Mouse (Mus musculus) heart, embryonic 16.5 days (tissue): Measurements from ENCODE around the gene Ncoa5. TPM values are rescaled to one million over a fixed set of nuclear protein-coding genes. Genes with fewer than 3 reads are reported as not detected.

Experiments used
- ATAC-seq: fragments of 200-750 bp; cut with Nextera tagmentation; replicated peaks from 2 replicates; pipeline ENCODE4 v1.8.0; 2017; ENCODE audit warnings: moderate number of reproducible peaks; ENCODE audit not compliant: insufficient read depth, low FRiP score; ENCODE audit errors: extremely low read depth
- H3K27ac ChIP-seq: fragments of 300-500 bp; sonication (generic); 2 replicates; pipeline ENCODE4 v1.5.1; 2014; ENCODE audit warnings: mild to moderate bottlenecking, low read length, control low read depth, moderate library complexity
- H3K27me3 ChIP-seq: fragments of 300-500 bp; sonication (generic); 2 replicates; pipeline ENCODE4 v1.6.1; 2014; ENCODE audit warnings: low read length, mixed read lengths; ENCODE audit not compliant: control insufficient read depth, insufficient read depth
- H3K36me3 ChIP-seq: fragments of 300-500 bp; sonication (generic); 2 replicates; pipeline ENCODE4 v1.6.1; 2014; ENCODE audit not compliant: control insufficient read depth, insufficient read depth
- H3K4me1 ChIP-seq: fragments of 300-500 bp; sonication (generic); 2 replicates; pipeline ENCODE4 v1.6.1; 2014; ENCODE audit warnings: low read length, mixed read lengths; ENCODE audit not compliant: control insufficient read depth, insufficient read depth
- H3K4me2 ChIP-seq: fragments of 300-500 bp; sonication (generic); 2 replicates; pipeline ENCODE4 v1.6.1; 2014; ENCODE audit warnings: low read depth, mild to moderate bottlenecking, control low read depth, low read length
- H3K4me3 ChIP-seq: fragments of 300-500 bp; sonication (generic); 2 replicates; pipeline ENCODE4 v1.5.1; 2014; ENCODE audit warnings: mild to moderate bottlenecking, control low read depth, low read length
- H3K9ac ChIP-seq: fragments of 300-500 bp; sonication (generic); 2 replicates; pipeline ENCODE4 v1.6.1; 2014; ENCODE audit warnings: low read length, control low read depth
- H3K9me3 ChIP-seq: fragments of 300-500 bp; sonication (generic); replicated peaks from 2 replicates; pipeline ENCODE4 v1.6.1; 2016; ENCODE audit warnings: low read length; ENCODE audit not compliant: control insufficient read depth
- WGBS: fragments of 180-500 bp; shearing (Covaris S2); extraction: QIAGEN DNeasy Blood & Tissue Kit; methylation state at CpG from one replicate; pipeline ENCODE4 v1.1.7; 2014; 5-methylcytosine and 5-hydroxymethylcytosine counted together
- polyA plus RNA-seq: library from polyadenylated mRNA; unstranded; fragments of >200 nt; fragmentation: Nextera tagmentation; extraction: Ambion mirVana; gene quantifications from 2 replicates; pipeline ENCODE4 v1.2.1, GENCODE M21; 2015

Ncoa5 gene
- polyA plus RNA-seq, 1 experiment from 2014 or later: 42.5 TPM

- no peak overlapping the region for H3K4me2 ChIP-seq
- WGBS: 58% methylated on average over 3 of the region's 3 CpGs
Measured at GRCm38 (mm10) chr2:165032533-165032932, 2.1 kb downstream of the Ncoa5 start.

GRCm38 (mm10) chr2:165027163-165027562 is 7.5 kb downstream of the Ncoa5 start:
- 77% methylated on average over 1 of the region's 1 CpGs for WGBS
- Histone ChIP-seq H3K4me3 (no peak overlapping the region), H3K9me3 (no peaks in the 10 kb centered on the region), H3K4me2 (no peak overlapping the region), H3K9ac (no peak overlapping the region), H3K27me3 (no peaks in the 10 kb centered on the region), H3K36me3 (peaks cover 7% of the 10 kb centered on the region), H3K4me1 (peaks cover 6% of the 10 kb centered on the region; the same call in 1 of the 2 replicates), H3K27ac (no peak overlapping the region)
- ATAC-seq: no peak

More at GRCm38 (mm10) chr2:165032533-165032932, 2.1 kb downstream of the Ncoa5 start:
- Histone ChIP-seq H3K36me3 (no peaks in the 10 kb centered on the region), H3K9ac (no peak overlapping the region), H3K27me3 (no peaks in the 10 kb centered on the region), H3K9me3 (no peaks in the 10 kb centered on the region), H3K4me1 (peaks cover 14% of the 10 kb centered on the region), H3K27ac (no peak overlapping the region), H3K4me3 (no peak overlapping the region)
- ATAC-seq: no peak

- H3K4me3 ChIP-seq: no peak overlapping the region
- H3K4me2 ChIP-seq: no peak overlapping the region
- no peak overlapping the region for H3K27ac ChIP-seq
- 84% methylated on average over 3 of the region's 3 CpGs for WGBS
- H3K9ac ChIP-seq: no peak overlapping the region
- no peaks in the 10 kb centered on the region for H3K9me3 ChIP-seq
- no peaks in the 10 kb centered on the region for H3K27me3 ChIP-seq
- no peaks in the 10 kb centered on the region for H3K4me1 ChIP-seq
- peaks cover 18% of the 10 kb centered on the region for H3K36me3 ChIP-seq
- ATAC-seq: no peak
Measured at GRCm38 (mm10) chr2:165020490-165020889, 14.2 kb downstream of the Ncoa5 start.

GRCm38 (mm10) chr2:165014935-165015334 is 19.7 kb downstream of the Ncoa5 start:
- ATAC-seq: no peak
- Histone ChIP-seq H3K9ac (no peak overlapping the region), H3K27ac (no peak overlapping the region), H3K36me3 (peaks cover 40% of the 10 kb centered on the region), H3K4me1 (no peaks in the 10 kb centered on the region), H3K9me3 (no peaks in the 10 kb centered on the region), H3K4me2 (no peak overlapping the region), H3K4me3 (no peak overlapping the region), H3K27me3 (no peaks in the 10 kb centered on the region)
- WGBS: 84% methylated on average over 5 of the region's 5 CpGs

GRCm38 (mm10) chr2:165010351-165010750 is 24.3 kb downstream of the Ncoa5 start:
- Histone ChIP-seq H3K9ac (no peak overlapping the region), H3K27me3 (no peaks in the 10 kb centered on the region), H3K9me3 (no peaks in the 10 kb centered on the region), H3K27ac (no peak overlapping the region), H3K36me3 (peaks cover 68% of the 10 kb centered on the region), H3K4me1 (no peaks in the 10 kb centered on the region), H3K4me2 (no peak overlapping the region), H3K4me3 (no peak overlapping the region)
- 69% methylated on average over 10 of the region's 10 CpGs for WGBS
- ATAC-seq: no peak

- Histone ChIP-seq H3K4me3 (no peak overlapping the region), H3K9me3 (no peaks in the 10 kb centered on the region), H3K36me3 (peaks cover 76% of the 10 kb centered on the region), H3K27ac (no peak overlapping the region), H3K4me2 (no peak overlapping the region), H3K4me1 (no peaks in the 10 kb centered on the region), H3K27me3 (no peaks in the 10 kb centered on the region), H3K9ac (no peak overlapping the region)
- no peak for ATAC-seq
- 80% methylated on average over 2 of the region's 2 CpGs for WGBS
Measured at GRCm38 (mm10) chr2:165009581-165009980, 25.1 kb downstream of the Ncoa5 start.

GRCm38 (mm10) chr2:165009161-165009560 is 25.5 kb downstream of the Ncoa5 start:
- 94% methylated on average over 14 of the region's 14 CpGs for WGBS
- no peaks in the 10 kb centered on the region for H3K9me3 ChIP-seq
- H3K4me2 ChIP-seq: no peak overlapping the region

GRCm38 (mm10) chr2:165007986-165008385 is 26.7 kb downstream of the Ncoa5 start:
- Histone ChIP-seq H3K4me1 (no peaks in the 10 kb centered on the region), H3K36me3 (peaks cover 87% of the 10 kb centered on the region), H3K27ac (no peak overlapping the region), H3K4me2 (no peak overlapping the region), H3K27me3 (no peaks in the 10 kb centered on the region), H3K9ac (no peak overlapping the region), H3K4me3 (no peak overlapping the region), H3K9me3 (no peaks in the 10 kb centered on the region)
- no peak for ATAC-seq
- 97% methylated on average over 1 of the region's 1 CpGs for WGBS

More at GRCm38 (mm10) chr2:165009161-165009560, 25.5 kb downstream of the Ncoa5 start:
- Histone ChIP-seq H3K4me3 (no peak overlapping the region), H3K4me1 (no peaks in the 10 kb centered on the region), H3K9ac (no peak overlapping the region), H3K36me3 (peaks cover 79% of the 10 kb centered on the region), H3K27ac (no peak overlapping the region), H3K27me3 (no peaks in the 10 kb centered on the region)
- no peak for ATAC-seq

GRCm38 (mm10) chr2:165006813-165007212 is 27.9 kb downstream of the Ncoa5 start:
- WGBS: 89% methylated on average over 4 of the region's 4 CpGs
- H3K4me1 ChIP-seq: no peaks in the 10 kb centered on the region
- H3K4me2 ChIP-seq: no peak overlapping the region
- peaks cover 85% of the 10 kb centered on the region for H3K36me3 ChIP-seq
- H3K4me3 ChIP-seq: no peak overlapping the region
- H3K9ac ChIP-seq: no peak overlapping the region
- H3K27me3 ChIP-seq: no peaks in the 10 kb centered on the region
- H3K27ac ChIP-seq: no peak overlapping the region
- no peak for ATAC-seq
- no peaks in the 10 kb centered on the region for H3K9me3 ChIP-seq
